Mouse (Mus musculus) heart, adult 11 months (tissue): ENCODE results near the gene Mb21d2.

Experiments used
- DNase-seq: peaks from one replicate; pipeline ENCODE4 v3.0.0; 2022

The Mb21d2 gene

GRCm38 (mm10) chr16:28859009-28859288 lies 70.5 kb downstream of the Mb21d2 start:
- no peak for DNase-seq

GRCm38 (mm10) chr16:28858210-28859008 lies 71.1 kb downstream of the Mb21d2 start:
- DNase-seq, result peak; percentile 90

- peak; percentile 90 for DNase-seq
Measured at GRCm38 (mm10) chr16:28851409-28851821, 78.1 kb downstream of the Mb21d2 start.

- DNase-seq, result no peak
Measured at GRCm38 (mm10) chr16:28850881-28851280, 78.6 kb downstream of the Mb21d2 start.

GRCm38 (mm10) chr16:28846123-28846522 lies 83.3 kb downstream of the Mb21d2 start:
- DNase-seq, result no peak

GRCm38 (mm10) chr16:28845336-28845735 lies 84.1 kb downstream of the Mb21d2 start:
- no peak for DNase-seq

GRCm38 (mm10) chr16:28841102-28841501 lies 88.4 kb downstream of the Mb21d2 start:
- DNase-seq, result no peak

- DNase-seq, result no peak
Measured at GRCm38 (mm10) chr16:28840075-28840974, 89.1 kb downstream of the Mb21d2 start.

- no peak for DNase-seq
Measured at GRCm38 (mm10) chr16:28839575-28839974, 89.9 kb downstream of the Mb21d2 start.

GRCm38 (mm10) chr16:28838016-28838415 lies 91.5 kb downstream of the Mb21d2 start:
- no peak for DNase-seq

- DNase-seq, result peak; percentile 84
Measured at GRCm38 (mm10) chr16:28832085-28832635, 97.3 kb downstream of the Mb21d2 start.

GRCm38 (mm10) chr16:28829263-28829955 lies 100.1 kb downstream of the Mb21d2 start:
- peak; percentile 70 for DNase-seq

GRCm38 (mm10) chr16:28824781-28825180 lies 104.7 kb downstream of the Mb21d2 start:
- peak; percentile 70 for DNase-seq

- no peak for DNase-seq
Measured at GRCm38 (mm10) chr16:28821774-28822173, 107.7 kb downstream of the Mb21d2 start.

GRCm38 (mm10) chr16:28818749-28819285 lies 110.7 kb downstream of the Mb21d2 start:
- peak; percentile 63 for DNase-seq

GRCm38 (mm10) chr16:28813290-28813689 lies 116.2 kb downstream of the Mb21d2 start:
- no peak for DNase-seq

GRCm38 (mm10) chr16:28809089-28809488 lies 120.4 kb downstream of the Mb21d2 start:
- no peak for DNase-seq

- DNase-seq, result no peak
Measured at GRCm38 (mm10) chr16:28793115-28793514, 136.4 kb downstream of the Mb21d2 start.
